34 mouse cellular contexts compared by ENCODE assay signal in the genomic region with DNA sequence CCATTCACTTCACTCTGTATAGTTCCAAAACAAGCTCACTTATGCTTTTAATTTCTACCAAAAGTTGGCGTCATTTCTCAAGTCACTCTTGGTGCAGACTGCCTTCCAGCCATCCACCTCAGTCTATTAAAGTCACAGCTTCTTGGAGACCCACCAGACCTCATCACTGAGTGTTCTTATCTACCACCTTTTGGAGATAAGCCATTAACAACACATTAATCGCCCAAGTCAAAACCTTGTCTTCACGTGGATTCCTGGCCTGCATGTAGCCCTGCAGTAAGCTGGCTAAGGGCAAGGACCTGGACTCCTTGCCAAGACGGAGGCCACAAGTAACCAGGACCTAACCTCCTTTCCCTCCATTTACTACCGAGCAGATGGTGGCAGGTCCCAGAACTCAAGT.
"Had no signal": no experiment of that assay in that cellular context is flagged by ENCODE, and none has a peak within 500 bp of the region (broad histone marks: within the 10 kb centered on the region; RNA-seq: fewer than 3 reads in every experiment).

No protein-coding gene starts in this region.

- DNase-seq: heart, postnatal 10 days; heart, postnatal 14 days; heart, postnatal 36 days; heart, postnatal 4 days; kidney, adult 11 months; kidney, adult 18-20 months; kidney, adult 2 months; kidney, adult 8-10 months; kidney, adult 9 months; kidney, postnatal 10 days; kidney, postnatal 14 days; kidney, postnatal 25 days; kidney, postnatal 36 days; kidney, postnatal 4 days; layer of hippocampus, adult 9-11 months; layer of hippocampus, postnatal 36 days had no signal

- H3K9ac ChIP-seq: heart, embryonic 12.5 days; heart, embryonic 15.5 days; hindbrain, embryonic 12.5 days; hindbrain, embryonic 13.5 days; hindbrain, embryonic 15.5 days; intestine, embryonic 15.5 days; kidney, embryonic 15.5 days had no signal

- ATAC-seq: hindbrain, embryonic 16.5 days; hindbrain, postnatal 0 days; inflammation-experienced regulatory T-cells, adult 6 months; intestine, embryonic 15.5 days; intestine, embryonic 16.5 days; intestine, postnatal 0 days had no signal

- H3K4me2 ChIP-seq: heart, embryonic 11.5 days; heart, embryonic 12.5 days; heart, embryonic 13.5 days; heart, embryonic 15.5 days; hindbrain, embryonic 12.5 days; hindbrain, embryonic 13.5 days; hindbrain, embryonic 15.5 days; intestine, embryonic 15.5 days; kidney, embryonic 15.5 days had no signal

- H3K27ac ChIP-seq: heart, embryonic 10.5 days; heart, embryonic 13.5 days; heart, embryonic 15.5 days; hindbrain, embryonic 12.5 days; hindbrain, embryonic 13.5 days; hindbrain, embryonic 15.5 days; hindbrain, postnatal 0 days; intestine, embryonic 15.5 days; kidney, embryonic 15.5 days; kidney, postnatal 0 days; layer of hippocampus, adult 2 months; left cerebral cortex, adult 2 months had no signal

- H3K4me1 ChIP-seq: heart, embryonic 10.5 days; heart, embryonic 12.5 days; heart, embryonic 13.5 days; hindbrain, embryonic 12.5 days; hindbrain, embryonic 13.5 days; hindbrain, embryonic 15.5 days; intestine, embryonic 15.5 days; kidney, embryonic 15.5 days had no signal

- H3K9me3 ChIP-seq: heart, embryonic 10.5 days; heart, embryonic 12.5 days; heart, embryonic 13.5 days; heart, embryonic 15.5 days; hindbrain, embryonic 12.5 days; hindbrain, embryonic 13.5 days; hindbrain, embryonic 15.5 days; intestine, embryonic 15.5 days; kidney, embryonic 15.5 days had no signal

- H3K4me3 ChIP-seq: heart, embryonic 10.5 days; heart, embryonic 12.5 days; heart, embryonic 13.5 days; heart, embryonic 15.5 days; hindbrain, embryonic 12.5 days; hindbrain, embryonic 13.5 days; hindbrain, embryonic 15.5 days; intestine, embryonic 15.5 days; kidney, embryonic 15.5 days; layer of hippocampus, adult 2 months; left cerebral cortex, adult 2 months had no signal

- H3K27me3 ChIP-seq: heart, embryonic 12.5 days; heart, embryonic 13.5 days; heart, embryonic 15.5 days; hindbrain, embryonic 12.5 days; hindbrain, embryonic 13.5 days; hindbrain, embryonic 15.5 days; intestine, embryonic 15.5 days; kidney, embryonic 15.5 days had no signal
